Mouse (Mus musculus) left cerebral cortex, adult 6 months (tissue): Measurements from ENCODE around the gene Btbd17. TPM values are rescaled to one million over a fixed set of nuclear protein-coding genes. Genes with fewer than 3 reads are reported as not detected.

Experiments used
- long read RNA-seq, 2 experiments: library from polyadenylated mRNA; unstranded; transcript quantifications; one replicate each; pipeline ENCODE4 v2.0.0; 2019 to 2020
- polyA plus RNA-seq: library from polyadenylated mRNA; unstranded; fragments of <200 nt; fragmentation: Nextera tagmentation; gene quantifications from 2 replicates; pipeline ENCODE4 v1.2.3, GENCODE M21; 2021

Btbd17 gene
- polyA plus RNA-seq: 116 and 127 TPM in 2 replicates
- long read RNA-seq, experiment 1, transcript Btbd17-201 (3 exons, 1,717 nt): major isoform, 558 of 637 reads
- long read RNA-seq, experiment 1, transcript Btbd17-206 (2 exons, 3,020 nt): minor isoform, 5 of 637 reads
- long read RNA-seq, experiment 1, transcript Btbd17-202 (3 exons, 392 nt): minor isoform, 40 of 637 reads
- long read RNA-seq, experiment 1, transcript Btbd17-203 (3 exons, 573 nt): minor isoform, 17 of 637 reads
- long read RNA-seq, experiment 1, partial matches to known transcripts: 7 of 637 reads
- long read RNA-seq, experiment 1, other reads (novel, unspliced or antisense): 7 of 637 reads
- long read RNA-seq, experiment 2, transcript Btbd17-201 (3 exons, 1,717 nt): major isoform, 178 of 200 reads
- long read RNA-seq, experiment 2, transcript Btbd17-202 (3 exons, 392 nt): minor isoform, 7 of 200 reads
- long read RNA-seq, experiment 2, partial matches to known transcripts: 3 of 200 reads
- long read RNA-seq, experiment 2, other reads (novel, unspliced or antisense): 9 of 200 reads

GRCm38 (mm10) chr11:114795848-114796322, at the start of gene Btbd17:
TSS of gene Btbd17 (minus strand) at chr11:114795945.

DNA sequence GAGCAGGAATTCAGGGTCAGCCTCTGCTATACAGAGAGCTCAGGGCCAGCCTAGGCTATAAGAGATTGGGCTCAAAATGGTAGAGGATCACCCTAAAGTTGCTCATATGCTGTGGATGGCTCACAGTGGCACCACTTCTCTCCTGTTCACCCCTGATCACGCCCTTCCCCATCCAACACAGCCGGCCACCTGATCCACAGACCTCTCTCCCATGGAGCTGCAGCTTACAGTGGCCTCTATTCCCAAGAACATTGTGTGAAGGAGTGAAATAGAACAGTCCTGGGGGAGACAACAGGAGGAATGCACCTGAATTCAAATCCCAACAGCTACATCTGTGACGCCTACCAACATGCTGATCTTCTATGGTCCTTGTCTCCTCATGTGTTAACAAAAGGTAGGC, 2.9 kb upstream of the Btbd17 start, which contains the start of gene Gpr142:
Gpr142 (plus strand) TSS at position 301 of the 400 bp plus-strand sequence.

GRCm38 (mm10) chr11:114764820-114765818, 30.6 kb downstream of the Btbd17 start, which contains the start of gene Kif19a:
TSS of gene Kif19a (plus strand) at chr11:114765388.

Other genes with a start within 250 kb of the Btbd17 start
- gene Rpl38, start 127.4 kb downstream of the Btbd17 start, polyA plus RNA-seq: 4,443 and 4,991 TPM in 2 replicates
- gene Ttyh2, start 120.5 kb downstream of the Btbd17 start, polyA plus RNA-seq: 44.5 and 55.0 TPM in 2 replicates
- 1.6 and 2.6 TPM in 2 replicates for gene Dnaic2, start 68.5 kb downstream of the Btbd17 start, polyA plus RNA-seq
- 0.53 and 0.72 TPM in 2 replicates for gene Kif19a, start 30.6 kb downstream of the Btbd17 start, polyA plus RNA-seq
- gene Gpr142, start 3.0 kb upstream of the Btbd17 start, polyA plus RNA-seq: not detected in 2 replicates
- gene Gprc5c, start 55.2 kb upstream of the Btbd17 start, polyA plus RNA-seq: 1.9 and 2.3 TPM in 2 replicates
- 1.2 and 1.9 TPM in 2 replicates for gene Cd300a, start 94.1 kb upstream of the Btbd17 start, polyA plus RNA-seq
- 0.04 and 0.31 TPM in 2 replicates for gene Cd300lb, start 138.4 kb upstream of the Btbd17 start, polyA plus RNA-seq
- gene Cd300c, start 173.2 kb upstream of the Btbd17 start, polyA plus RNA-seq: not detected in 2 replicates
- gene Cd300ld, start 194.0 kb upstream of the Btbd17 start, polyA plus RNA-seq: 0.04 TPM in 1 of 2 replicates, not detected in the other
- 5.0 and 5.3 TPM in 2 replicates for gene Cd300c2, start 205.9 kb upstream of the Btbd17 start, polyA plus RNA-seq
- gene Cd300ld2, start 220.2 kb upstream of the Btbd17 start, polyA plus RNA-seq: not detected in 2 replicates
- gene Cd300ld4, start 231.1 kb upstream of the Btbd17 start, polyA plus RNA-seq: 0.54 TPM in 1 of 2 replicates, not detected in the other
- gene Cd300ld5, start 241.8 kb upstream of the Btbd17 start, polyA plus RNA-seq: 0.51 and 0.54 TPM in 2 replicates